Mouse (Mus musculus) MEL-GATA-1-ER (cell line): ENCODE data around the gene Cdk14.

ENCODE experiments used
- DNase-seq: peaks from one replicate; pipeline ENCODE4 v3.0.0-alpha.2; 2012; ENCODE audit warnings: low read depth; ENCODE audit errors: extremely low read depth

The Cdk14 gene

DNA sequence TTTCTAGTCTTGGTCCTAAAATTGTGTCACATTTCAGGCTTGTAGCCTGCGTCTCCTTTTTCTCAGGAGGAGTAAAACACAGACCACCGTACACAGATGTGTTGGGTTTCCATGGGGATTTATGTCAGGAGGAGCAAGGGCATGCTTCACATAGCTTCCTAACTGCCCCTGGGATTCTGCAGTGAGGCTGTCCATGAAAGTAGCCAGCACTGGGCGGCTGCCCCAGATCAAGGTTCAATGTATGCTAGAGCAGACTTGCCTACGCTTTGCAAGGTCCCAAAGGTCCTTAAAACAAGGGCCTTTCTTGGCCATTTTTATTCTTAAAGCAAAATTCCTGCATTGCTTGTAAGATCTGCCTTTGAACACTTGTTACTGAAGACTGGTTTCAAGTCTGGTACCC lies 614.9 kb downstream of the Cdk14 start:
- DNase-seq = no peak

DNA sequence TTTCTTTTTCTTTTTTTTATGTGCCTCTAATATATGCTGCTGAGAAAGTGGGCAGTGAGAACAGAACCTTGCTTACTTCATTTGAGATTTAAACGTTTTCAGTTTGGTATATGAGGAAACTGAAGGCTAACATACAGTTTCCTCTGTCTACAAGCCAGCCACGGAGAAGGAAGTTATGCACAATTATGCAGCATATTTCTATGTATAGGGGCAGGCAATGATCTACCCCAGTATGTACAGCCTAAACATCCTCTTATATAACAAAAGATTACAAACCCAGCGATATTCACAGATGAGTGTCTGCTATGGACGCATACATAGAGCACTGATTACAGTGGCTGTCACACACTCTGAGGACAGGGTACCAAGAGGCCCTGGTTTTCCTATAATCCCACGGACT lies 616.4 kb downstream of the Cdk14 start:
- DNase-seq = no peak

DNA sequence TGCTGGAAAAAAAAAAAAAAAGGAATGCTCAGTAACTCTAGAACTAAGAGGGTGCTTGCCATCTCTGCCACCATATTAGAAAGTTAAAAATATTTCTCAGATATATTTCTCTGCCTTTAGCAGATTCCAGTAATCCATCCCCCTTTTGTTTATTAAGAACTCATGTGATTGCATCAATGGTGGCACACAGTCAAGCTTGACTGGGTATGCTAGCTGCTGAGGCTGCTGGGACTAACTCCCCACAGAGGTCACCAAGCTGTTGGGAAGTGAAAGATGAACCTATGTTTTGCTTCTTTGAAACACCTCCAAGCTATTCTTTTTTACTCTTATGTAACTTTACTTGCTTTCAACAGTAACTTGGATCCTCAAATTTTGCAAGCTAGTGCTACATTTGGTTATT lies 618.1 kb downstream of the Cdk14 start:
- DNase-seq = no peak

DNA sequence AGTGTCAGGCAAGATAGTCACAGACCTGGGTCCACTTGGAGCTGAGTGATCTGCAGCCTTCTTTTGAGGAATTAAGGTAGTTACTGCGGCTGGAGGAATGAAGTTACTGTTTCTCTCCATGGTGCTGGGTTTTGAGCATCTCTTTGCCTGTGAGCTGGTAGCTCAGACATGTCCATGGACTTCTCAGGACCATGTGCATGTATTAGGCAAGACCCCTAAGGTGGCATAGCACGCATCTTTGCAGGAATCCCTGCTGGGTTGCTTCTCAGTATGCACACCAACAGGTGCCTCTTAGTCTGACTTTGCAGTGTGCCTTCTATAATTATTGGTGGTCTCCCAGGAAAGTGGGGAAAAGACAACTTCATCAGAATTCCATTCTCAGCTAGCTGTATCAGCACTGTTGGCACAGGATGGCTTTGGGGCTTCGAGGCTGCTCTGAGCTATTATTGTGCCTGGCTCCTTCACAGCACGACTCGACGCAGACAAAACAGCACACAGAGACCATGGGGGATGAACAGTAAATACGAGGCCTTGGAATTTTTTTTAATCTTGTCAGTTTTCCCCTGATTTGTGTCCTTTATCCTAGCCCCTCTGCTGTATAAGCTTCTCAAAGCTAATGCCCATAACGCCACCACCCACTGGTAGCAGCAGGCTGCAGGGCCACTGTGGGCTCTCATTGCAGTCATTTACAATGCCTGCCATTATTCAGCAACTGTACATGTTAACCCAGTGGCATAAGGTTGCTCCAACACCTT lies 618.8 kb downstream of the Cdk14 start:
- no peak for DNase-seq

DNA sequence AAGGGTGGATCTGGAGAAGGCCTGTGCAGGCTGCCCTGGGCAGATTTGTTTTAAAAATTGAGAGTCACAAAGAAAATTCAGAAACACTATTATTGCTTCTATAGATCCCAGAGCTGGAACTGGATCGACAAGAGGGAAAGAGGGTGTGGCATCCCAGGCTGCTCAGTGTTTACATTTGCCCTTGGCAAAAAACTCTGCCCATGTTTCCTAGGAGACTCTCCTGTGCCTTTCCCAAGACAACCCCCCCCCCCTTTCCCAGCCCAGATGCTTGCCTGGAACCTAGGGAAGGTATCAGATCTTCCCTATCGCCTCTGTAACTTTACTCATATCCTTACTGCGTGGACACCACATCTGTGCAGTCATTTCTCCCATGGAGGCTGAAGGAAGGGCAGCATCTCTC lies 628.9 kb downstream of the Cdk14 start:
- DNase-seq = no peak

DNA sequence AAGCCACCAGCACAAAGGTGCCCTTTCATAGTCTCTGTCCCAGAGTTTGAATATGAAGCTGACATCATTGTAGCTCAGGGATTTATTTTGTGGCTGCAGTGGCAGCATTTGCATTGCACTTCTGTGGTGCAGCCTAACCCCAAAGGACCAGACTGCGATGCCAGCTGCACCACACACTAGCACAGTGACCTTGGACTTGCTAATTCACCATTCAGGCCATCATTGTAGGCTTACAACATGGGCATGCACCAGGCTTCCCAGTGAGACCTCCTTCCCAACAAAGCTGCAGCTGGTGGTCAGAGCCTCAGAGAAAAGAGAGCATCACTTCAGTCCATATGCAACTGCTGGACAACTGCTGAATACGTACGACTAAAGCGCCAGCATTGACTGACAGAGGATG lies 629.8 kb downstream of the Cdk14 start:
- DNase-seq = no peak

DNA sequence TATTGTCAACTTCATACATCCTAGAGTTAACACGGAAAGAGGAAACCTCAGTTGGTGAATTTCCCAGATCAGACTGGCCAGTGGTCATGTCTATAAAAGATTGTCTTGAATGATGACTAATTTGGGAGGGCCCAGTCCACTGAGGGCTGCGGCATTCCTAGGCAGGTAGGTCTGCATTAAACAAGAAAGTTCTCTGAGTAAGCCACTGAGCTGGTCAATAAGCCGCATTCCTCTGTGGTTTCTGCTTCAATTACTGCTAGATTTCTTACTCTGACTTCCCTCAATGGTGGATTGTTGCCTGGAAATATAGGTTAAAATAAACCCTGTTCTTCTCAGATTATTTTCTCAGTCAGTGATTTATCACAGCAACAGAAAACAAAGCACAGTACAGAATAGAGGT lies 631.6 kb downstream of the Cdk14 start:
- no peak for DNase-seq

DNA sequence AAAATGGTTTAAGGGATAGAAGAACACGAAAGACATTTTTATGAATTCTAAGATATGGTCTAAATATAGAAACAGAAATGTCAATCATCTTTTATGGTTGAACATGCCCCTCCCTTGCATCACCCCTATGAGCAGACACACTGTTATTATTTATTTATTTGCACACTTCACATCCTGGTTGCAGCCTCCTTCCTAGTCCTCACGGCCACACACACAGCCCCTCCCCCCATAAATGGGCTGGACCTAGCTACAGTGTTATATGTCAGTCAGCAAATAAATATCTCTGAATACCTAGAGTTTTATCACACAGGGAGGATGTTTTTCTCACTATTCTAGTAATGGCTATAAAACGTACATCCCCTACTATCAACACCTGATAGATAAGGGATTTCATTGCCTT lies 633.3 kb downstream of the Cdk14 start:
- DNase-seq = no peak

DNA sequence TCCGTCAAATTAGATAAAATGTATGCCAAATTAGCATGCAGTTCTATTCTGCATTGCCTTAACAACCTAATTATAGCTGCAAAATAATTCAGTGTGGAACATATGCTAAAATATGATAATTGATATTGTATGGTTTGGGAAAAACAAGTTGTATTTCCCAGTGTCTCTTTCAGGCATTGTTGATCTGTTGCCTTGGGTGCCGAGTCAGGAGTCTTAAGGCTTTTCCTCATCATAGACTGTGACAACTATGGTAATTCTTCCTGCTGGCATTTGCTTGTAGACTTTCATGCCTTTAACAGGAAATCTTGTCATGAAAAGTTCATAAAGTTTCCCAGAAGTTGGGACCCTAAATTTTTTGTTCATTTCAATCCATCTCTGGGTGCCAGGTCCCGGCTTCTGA lies 641.8 kb downstream of the Cdk14 start:
- DNase-seq = no peak

DNA sequence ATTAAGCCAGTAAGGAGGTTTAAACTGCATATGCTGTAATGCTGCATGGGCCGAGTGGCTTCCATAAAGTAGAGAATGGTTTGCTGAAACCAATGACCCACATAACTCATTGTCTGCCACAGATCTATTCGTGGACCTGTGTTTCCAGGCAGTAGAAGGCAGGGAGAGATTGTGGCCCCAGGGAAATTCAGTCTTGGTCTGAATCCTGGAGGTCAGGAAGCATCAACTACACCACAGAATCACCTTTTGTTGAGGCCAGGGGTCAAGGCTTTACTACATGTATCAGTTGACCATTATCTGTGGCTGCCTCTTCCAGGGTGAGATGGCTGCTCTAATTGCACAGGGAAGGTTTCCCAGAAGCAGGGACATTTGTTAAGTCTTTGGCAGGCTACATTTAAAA lies 643.6 kb downstream of the Cdk14 start:
- DNase-seq = no peak

DNA sequence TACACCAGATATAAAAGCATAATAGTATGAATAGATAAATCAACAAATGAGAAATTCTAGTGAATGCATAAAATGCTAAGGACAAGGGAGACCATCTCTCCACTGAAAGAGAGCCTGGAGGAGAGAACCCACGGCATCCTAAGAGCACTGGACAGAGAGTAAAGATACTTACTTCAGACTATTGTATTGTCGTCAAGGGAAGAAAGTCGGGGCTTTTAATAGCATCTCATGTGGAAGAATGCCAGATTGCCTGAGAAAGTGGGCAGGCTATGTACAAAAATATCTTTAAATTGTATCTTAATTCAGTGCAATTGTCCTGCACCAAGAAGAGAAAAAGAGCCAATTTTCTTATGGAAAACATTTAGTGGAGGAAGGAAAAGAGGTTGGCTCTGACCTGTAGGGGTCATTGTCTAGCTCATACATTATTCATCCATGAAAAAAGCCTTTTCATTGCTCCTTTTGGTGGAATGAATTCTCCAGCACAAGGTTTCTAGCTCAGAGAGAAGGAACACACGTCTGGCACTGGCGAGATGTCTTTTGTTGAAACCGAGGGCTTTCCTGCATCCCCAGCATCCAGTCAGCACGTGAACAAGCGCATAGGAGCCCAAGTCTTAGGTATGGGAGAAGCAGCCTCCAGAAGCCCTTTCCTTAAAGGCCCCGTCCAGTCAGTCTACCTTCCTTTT lies 646.9 kb downstream of the Cdk14 start:
- no peak for DNase-seq

DNA sequence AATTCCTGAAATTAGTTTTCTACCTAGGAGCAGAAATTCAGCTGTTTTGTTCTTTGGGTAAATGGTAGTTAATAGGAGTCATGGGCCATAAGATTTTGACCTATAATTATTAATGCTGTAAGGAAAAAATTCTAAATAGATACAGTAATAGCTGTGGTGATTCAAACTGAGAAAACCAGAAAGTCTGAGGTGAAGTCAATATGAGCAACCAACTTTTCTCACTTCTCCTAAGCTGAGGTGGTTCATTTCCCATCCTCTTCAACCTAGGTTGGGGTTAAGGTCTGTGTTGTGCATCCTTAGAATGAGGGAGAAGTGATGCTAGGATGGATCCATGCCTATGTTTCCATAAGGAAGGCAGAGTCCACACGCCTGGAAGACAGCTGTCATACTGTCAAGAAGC lies 649.5 kb downstream of the Cdk14 start:
- DNase-seq = no peak

DNA sequence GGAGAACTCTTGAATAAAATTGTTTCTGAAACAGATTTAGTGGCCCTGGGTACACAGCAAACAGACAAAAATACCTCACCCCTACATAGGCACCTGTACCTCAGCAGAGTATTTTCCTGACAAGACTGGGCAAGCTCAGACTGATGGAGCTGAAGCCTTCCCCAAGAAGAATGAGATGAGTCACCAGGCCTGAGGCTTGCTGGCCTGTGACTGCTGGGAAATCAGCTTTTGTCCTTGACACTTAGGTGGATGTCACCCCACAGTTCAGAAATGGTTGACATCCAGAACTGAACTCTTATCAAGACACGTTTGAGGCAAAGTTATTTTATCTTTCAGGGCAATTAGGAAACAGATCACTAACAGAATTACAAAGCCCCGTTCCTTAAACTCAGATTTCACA lies 652.2 kb downstream of the Cdk14 start:
- no peak for DNase-seq

DNA sequence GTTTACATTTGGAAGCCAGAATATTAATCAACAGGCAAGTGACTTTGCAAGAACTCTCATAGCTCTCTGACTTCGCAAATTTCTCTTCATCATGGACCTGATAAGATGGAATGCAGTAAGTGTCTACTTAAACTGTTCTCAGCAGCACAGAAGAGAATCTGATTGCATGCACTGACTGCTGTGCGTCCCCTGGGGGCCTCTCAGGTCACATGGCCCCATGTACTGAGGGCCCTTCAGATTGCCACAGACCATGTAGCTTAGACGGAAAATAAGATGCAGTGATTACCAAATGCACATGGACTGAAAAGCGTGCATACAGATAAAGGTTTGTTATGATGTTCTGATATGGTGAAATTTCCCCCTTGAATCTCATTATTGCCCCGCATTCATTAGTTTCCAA lies 653.4 kb downstream of the Cdk14 start:
- DNase-seq = no peak

DNA sequence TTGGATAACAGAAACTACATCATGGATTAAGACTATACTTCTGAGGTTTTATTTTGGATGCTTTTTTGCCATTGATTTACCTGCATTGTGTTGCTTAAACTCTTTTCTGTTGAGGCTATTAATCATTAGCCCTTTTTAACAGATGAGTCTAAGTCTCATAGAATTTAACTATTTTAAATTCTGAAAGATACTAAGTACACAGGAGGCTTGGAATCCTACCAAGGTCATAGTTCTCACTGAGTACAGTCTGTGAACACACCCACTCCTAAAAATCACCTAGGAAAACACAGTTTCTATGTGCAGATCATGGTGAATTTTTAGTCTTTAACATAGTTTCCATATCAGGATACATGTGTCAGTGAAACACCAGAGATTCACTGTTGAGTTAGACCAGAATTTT lies 658.2 kb downstream of the Cdk14 start:
- no peak for DNase-seq

DNA sequence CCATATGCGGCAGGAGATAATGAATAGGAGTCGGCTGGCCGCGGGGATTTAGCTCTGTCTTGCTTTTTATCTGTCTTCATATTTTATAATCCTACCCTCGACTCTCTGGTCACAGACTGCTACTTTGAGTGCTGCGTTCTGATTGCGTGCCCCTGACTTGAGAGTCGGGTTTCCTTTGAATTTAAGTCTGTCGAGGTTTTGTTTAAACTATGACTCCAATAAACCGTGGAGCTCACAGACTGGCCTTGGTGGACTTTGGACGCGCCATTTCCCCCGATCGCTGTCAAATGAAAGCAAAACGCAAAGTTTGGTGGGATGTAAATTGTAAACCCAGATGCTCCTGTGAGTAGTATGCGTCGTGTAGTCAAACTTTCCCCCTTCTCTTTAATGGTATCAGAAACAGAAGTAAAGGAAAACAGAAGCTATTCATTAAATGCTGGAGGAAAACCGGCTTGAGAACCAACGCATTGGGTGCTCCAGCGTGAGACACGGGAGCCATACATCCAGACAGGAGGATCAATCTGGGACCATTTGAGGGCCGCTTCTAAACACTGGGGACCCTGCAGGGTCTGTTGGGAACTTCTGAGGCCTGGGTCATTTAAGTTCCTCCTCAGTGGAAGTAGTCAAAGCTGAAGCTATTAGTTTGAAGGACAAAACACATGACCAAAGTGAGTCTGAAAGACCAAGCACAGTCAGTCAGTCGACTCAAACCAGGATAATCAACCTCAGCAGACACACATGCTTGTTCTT lies 661.6 kb downstream of the Cdk14 start:
- no peak for DNase-seq

DNA sequence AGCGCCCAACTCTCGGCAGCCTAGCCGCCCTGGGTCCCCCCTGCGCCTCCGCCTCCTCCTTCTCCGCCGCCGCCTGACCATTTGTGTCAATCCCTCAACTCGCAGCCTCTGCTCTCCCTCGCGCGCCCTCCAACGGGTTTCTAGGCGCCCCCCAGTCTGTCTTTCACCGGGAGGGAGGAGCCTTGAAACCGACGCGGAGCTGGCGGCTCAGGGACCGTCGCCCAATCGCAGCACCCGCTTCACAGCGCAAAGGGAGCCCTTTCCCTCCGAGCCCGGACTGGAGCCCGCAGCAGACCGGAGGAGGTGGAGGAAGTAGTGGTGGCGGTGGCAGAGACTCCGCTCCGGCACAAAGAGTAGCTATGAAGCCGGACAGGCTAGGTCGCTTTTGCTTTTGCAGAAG lies 662.2 kb downstream of the Cdk14 start, which contains the start of gene Fzd1:
Gene Fzd1, minus strand, starts transcription at position 134 of the 400 bp plus-strand sequence.
- DNase-seq = no peak

DNA sequence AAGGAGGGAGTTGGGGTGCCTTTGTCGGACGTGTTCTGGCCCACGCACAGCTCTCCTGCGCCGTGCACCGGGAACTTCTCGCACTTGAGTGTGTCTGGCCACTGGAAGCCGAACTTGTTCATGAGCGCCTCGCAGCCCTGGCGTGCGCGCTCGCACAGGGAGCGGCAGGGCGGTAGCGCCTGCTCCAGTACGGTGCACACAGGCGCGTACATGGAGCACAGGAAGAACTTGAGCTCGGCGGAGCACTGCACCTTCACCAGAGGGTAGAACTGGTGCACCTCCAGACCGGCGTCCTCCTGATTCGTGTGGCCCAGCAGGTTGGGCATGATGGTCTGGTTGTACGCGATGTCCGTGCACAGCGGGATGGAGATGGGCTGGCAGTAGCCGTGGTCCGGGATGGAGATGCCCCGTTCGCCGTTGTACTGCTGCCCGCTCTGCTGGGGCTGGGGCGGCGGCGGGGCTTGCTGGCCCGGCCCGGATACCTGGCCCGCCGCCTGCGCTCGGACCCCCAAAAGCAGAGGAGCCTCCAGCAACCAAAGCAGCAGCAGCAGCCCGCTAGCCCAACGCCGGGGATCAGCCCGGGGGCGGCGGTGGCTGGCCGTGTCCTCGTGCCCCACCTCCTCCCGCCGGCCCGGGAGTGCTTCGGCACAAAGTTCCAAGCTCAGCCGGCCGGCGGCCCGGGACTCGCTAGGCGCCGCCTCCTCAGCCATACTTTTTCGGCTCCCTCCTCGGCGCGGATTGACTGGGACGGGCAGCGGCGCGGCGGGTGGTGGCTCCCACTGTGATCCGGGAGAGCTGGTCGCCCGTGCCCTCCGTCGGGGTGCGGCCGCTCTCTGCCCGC lies 663.0 kb downstream of the Cdk14 start:
- no peak for DNase-seq

DNA sequence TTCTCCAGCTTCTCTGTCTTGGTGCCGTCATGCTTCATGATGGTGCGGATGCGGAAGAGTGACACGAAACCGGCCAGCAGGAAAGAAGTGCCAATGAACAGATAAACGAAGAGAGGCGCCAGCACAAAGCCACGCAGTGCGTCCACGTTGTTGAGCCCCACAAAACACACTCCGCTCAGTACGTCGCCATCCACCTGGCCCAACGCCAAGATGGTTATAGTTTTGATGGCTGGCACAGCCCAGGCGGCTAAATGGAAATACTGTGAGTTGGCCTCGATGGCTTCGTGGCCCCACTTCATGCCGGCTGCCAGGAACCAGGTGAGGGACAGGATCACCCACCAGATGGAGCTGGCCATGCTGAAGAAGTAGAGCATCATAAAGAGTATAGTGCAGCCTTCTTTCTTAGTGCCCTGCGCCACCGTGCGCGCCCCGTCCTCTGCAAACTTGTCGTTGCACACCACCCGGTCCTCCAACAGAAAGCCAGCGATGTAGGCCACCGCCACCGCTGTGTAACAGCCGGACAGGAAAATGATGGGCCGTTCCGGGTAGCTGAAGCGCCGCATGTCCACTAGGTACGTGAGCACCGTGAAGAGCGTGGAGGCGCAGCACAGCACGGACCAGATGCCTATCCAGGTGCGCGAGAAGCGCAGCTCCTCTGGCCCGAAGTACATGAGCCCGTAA lies 664.0 kb downstream of the Cdk14 start:
- DNase-seq = no peak

DNA sequence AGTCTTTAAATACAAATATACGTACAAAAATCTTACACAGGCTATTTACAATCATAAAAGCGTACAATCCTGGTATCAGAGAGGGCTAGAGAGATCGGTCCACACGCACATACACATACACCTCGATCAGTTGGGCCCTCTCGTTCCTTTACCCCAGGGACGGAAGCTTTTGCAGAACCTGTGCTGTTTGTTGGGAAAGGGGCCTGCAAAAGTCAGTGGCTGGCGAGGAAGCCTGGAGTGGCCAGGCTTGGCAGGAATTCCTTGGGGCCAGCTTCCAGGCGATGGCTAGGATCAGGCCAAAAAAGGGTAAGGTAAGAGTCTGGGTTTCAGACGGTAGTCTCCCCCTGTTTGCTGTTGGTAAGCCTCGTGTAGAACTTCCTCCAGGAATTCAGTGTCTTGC lies 664.8 kb downstream of the Cdk14 start:
- DNase-seq = no peak

DNA sequence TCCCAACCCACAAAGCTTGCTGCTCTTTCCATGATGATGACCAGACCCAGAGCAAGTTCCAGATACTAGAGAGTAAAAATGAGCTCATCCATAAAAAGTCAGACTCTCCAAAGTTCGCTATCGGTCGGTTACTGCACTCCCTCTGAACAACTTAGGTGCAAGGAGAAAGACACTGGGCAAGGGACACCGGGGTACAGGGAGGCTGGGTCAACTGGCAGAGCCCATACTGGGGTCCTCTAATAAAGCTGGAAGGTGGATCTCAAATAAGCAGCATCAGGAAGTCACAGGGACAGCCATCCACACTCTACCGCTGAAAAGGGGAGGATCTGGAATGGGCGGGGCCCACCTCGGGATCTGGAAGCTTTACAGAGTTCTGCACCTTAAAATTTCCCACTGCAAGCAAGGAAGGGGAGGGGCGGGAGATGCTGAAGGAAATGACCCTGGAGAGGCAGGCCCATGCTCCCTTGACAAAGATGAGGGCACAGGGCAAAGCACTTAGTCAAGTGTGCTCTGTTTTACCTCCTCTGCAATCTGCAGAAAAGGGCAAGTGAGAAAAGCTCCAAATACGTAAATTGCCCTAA lies 665.3 kb downstream of the Cdk14 start:
- no peak for DNase-seq
